Mouse (Mus musculus) regulatory T cell (primary cell): Measurements from ENCODE around the gene Aldh9a1.
"Not testable (repeated sequence)": the region's sequence is repeated elsewhere in the genome, so short reads cannot be mapped to it uniquely, and the experiment has no call there.

Experiments used
- in situ Hi-C: fragments of 300-600 bp; cut with MboI, MseI; formaldehyde crosslinking; loops from one replicate; pipeline ENCODE4 v1.15.1; 2025; ENCODE audit warnings: high pct_unique_total_duplicates

Aldh9a1 gene

DNA sequence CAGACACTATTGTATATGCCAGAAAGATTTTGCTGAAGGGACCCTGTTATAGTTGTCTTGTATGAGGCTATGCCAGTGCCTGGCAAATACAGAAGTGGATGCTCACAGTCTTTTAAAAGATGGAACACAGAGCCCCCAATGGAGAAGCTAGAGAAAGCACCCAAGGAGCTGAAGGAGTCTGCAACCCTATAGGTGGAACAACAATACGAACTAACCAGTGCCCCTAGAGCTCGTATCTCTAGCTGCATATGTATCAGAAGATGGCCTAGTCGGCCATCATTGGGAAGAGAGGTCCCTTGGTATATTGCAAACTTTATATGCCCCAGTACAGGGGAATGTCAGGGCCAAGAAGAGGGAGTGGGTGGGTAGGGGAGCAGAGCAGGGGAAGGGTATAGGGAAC is 585 bp upstream of the Aldh9a1 start:
- in situ Hi-C loops = not testable (repeated sequence)

DNA sequence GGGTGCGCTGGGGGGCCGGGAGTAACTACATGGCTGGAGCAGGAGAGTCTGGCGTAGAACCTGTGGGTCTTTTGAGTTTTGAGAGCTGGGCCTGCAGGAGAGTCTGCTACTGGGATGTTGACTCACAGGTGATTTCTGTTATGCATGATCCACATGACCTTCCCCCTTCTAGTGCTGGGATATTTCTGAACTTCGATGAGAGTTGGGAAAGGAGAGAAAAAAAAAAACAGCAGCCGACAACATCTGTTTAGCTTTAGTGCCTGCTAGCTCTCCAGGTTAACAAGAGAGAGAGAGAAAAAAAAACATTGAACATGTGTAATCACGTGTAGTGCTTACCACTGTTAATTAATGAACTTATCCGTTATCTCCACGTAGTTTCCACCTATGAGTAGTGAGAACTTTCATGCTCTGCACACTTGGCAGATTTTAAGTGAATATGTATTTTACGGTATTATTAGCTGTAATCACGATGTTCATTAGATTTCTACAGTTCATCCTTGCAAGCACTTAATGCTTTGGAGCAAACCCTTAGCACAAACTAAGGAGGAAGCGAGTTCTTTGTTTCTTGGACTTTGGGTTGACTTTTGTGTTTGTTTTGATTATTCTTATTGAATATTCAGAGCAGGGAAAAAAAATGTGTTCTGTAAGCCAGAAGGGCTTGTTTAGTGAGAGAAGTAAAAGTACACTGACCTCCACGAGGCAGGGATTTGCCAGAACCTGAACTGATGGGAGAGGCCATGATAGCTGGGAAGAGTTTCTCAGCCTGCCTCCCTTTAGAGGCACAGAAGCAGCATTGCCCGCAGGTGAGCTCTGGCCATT is 1.0 kb downstream of the Aldh9a1 start:
- in situ Hi-C loops = loop anchor here (25.0 kb wide), 1 partner anchor 964 kb away; the partner anchor contains the start of gene Tada1

DNA sequence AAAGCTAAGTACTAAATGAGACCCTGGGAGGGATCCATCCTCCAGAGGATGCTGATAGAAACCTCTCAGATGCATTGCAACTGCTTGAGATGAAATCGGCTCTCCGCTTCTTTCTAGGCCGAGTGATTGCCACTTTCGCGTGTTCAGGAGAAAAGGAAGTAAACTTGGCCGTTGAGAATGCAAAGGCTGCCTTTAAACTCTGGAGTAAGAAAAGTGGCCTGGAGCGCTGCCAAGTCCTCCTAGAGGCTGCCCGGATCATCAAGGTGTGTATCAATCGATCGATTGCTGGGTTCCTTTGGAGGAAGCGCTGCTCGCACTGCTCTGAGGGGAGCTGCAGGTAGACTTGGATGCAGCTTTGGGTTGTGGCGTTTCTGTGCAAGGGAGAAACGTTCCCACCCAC is 2.6 kb downstream of the Aldh9a1 start:
- in situ Hi-C loops = loop anchor here (25.0 kb wide), 1 partner anchor 965 kb away; the partner anchor contains the start of gene Tada1

DNA sequence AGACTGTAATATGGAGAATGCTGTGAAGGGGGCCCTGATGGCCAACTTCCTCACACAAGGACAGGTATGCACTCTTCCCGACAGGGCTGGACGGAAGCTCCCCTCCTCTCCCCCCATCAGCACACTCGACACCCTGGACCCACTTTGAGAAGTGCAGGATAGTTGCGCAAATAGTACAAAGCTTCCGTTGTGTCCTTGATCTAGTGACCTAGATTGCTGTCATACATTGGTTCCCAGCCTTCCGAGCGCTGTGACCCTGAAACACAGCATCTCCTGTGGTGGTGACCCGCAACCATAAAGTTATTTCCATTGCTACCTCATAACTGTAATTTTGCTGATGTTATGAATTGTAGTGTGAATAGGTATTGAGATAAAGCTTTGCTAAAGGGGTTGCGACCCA is 7.6 kb downstream of the Aldh9a1 start:
- in situ Hi-C loops = loop anchor here (25.0 kb wide), 1 partner anchor 970 kb away; the partner anchor contains the start of gene Tada1

DNA sequence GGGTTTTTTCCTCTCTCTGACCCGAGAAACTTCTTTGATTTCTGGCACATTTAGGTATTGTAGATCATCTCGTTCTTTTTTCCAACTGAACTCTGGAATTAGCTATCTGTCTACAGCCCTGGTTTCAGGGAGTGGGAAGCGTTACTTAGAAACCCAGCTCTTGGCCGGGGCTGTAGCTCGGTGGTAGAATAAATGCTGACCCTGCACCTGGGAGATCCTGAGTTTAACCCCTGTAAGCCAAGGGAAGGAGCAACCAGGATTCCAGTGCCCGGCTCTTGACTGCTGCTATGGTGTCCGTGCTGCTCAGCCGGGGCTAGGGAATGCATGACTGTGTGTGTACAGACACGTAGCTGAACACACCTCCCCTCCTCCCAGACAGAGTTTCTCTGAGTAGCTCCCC is 8.9 kb downstream of the Aldh9a1 start:
- in situ Hi-C loops = loop anchor here (25.0 kb wide), 1 partner anchor 971 kb away; the partner anchor contains the start of gene Tada1

DNA sequence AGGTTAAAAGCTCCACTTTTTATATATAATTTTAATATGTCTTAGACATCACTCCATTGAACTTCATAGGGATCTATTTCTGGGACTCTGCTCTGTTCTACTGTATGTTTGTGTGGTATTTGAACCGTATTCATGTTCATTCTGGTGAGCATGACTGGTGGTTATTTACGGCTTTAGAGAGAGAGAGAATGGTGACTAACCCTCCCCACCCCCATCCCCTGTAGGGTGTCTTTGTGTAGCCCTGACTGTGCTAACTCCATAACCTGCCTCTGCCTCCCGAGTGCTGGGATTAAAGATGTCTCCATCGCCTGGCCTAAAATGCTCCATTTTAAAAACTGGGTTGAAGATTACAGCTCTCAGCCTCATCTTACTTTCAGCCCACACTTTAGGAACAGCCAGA is 10.5 kb downstream of the Aldh9a1 start:
- in situ Hi-C loops = loop anchor here (25.0 kb wide), 1 partner anchor 973 kb away; the partner anchor contains the start of gene Tada1

DNA sequence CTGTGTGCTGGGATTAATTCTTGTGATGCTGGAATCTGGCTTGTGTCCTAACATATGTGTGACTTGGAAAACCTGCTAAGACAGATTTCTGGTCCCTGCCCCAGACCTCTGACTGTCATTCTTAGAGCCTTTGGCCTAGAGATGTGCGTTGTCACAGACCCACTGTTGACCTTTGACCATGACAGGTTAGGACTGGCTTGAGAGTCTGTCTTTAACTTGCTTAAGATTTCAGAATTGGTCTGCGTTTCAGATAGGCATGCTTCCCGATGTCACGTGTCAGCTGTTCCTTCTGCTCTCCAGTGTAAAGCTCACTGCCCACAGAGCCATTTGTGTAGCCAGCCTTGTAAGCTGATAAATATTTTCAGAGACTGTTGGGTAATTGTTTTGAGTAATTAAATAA is 13.0 kb downstream of the Aldh9a1 start:
- in situ Hi-C loops = loop anchor here (25.0 kb wide), 1 partner anchor 976 kb away; the partner anchor contains the start of gene Tada1

DNA sequence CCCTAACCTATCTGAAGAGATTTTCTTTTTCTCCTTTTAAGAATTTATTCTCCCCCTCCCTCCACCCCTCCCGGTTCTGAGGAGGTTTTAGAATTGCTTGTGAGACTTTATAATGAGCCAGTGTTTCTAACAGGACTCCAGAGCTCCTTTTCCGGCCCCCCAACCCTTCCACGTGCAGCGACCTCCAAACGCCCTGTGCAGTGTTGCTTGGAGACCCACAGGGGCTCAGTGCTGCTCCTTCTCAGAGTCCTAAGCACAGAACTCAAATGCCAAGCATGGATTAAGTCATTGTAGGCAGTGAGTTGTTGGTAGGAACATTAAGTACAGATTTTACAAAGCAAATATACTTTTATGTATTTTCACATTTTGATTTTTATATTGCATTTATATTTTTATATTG is 13.5 kb downstream of the Aldh9a1 start:
- in situ Hi-C loops = loop anchor here (25.0 kb wide), 1 partner anchor 976 kb away; the partner anchor contains the start of gene Tada1

DNA sequence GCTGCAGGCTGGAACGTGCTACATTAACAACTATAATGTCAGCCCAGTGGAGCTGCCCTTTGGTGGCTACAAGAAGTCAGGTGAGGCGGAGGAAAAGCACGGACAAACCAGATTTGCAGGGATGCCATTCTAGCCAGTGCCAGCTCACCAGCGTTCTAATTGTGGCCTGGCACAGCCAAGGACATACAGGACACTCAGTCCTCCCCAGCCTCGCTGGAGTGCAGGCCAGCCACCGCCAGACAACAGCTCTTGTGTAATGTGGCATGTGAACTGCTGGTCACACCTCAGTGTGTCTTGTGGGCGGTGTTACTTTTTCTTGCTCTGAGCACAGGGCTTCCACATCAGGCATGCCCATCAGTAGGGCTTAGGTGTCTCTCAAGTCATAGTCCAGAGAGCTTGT is 16.0 kb downstream of the Aldh9a1 start:
- in situ Hi-C loops = loop anchor here (25.0 kb wide), 1 partner anchor 979 kb away; the partner anchor contains the start of gene Tada1

DNA sequence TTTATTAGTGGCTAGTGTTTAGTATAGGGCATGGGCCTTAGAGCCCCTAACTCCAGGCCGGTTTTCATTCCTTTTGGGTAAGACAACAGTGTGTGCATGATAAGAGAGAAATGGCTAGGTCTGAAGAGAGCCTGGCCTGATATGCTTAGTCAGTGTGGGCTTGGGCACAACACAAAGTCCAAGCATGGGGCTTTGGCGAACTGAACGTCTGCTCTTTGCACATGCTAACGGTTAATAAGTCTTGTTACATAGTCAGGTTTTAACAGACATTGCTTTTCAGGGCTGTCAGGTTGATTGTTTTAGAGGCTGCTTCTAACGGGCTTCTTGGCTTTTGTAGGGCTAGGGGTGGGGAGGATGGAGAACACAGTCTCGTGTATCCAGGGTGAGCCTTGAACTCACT is 16.8 kb downstream of the Aldh9a1 start:
- in situ Hi-C loops = loop anchor here (25.0 kb wide), 1 partner anchor 979 kb away; the partner anchor contains the start of gene Tada1

DNA sequence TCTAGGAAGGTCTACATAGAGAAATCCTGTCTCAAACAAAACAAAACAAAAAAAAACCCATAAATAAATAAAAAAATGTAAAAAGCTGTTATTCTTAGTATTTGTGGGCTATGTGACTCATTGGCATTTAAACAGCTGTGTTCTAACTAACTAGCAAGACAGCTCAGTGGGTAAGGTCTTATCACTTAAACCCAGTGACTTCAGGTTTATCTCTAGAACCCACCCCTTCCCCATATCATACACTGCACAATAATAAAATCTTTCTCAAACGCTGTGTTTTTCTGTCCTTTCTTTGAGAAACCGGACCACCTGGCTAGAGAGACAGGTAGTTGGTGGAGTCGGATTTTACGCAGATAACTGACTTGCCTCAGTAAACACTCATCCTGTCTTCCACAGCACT is 18.2 kb downstream of the Aldh9a1 start:
- in situ Hi-C loops = loop anchor here (25.0 kb wide), 1 partner anchor 981 kb away; the partner anchor contains the start of gene Tada1

DNA sequence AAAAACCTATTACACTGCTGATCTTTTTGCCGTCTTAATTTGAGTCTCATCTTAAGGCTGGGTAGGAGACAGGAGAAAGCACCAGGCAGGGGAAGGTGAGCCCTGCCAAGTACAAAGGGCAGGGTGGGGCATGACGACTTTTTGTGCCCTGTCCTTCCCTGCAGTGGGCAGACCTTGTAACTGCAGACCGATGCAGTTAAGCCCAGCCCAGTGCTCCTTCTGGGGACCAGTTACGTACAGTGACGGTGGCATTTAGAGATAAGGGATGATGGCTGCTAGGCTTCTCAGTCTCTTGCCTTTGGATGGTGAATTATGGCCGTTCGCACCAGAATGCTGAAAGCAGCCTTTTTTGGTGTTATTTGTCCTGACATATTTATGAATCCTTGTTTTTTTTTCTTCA is 18.7 kb downstream of the Aldh9a1 start:
- in situ Hi-C loops = loop anchor here (25.0 kb wide), 1 partner anchor 981 kb away; the partner anchor contains the start of gene Tada1

DNA sequence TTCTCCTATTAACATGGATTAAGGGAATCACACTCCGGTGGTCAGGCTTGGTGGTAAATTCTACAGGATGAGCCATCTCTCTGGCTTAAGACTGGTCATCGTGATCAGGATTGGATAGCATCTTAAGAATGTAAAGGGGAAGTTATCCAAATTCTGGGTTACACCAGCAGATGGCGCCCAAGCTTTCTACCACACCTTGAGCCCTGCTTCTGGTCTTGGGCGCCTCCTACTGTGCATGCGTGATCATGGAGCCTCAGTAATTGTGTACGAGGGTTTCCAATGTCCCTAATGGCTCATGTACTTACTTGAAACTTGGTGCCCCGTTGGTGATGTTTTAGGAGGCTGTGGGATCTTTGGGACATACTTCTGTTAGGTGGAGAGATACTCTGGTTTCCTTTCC is 20.1 kb downstream of the Aldh9a1 start:
- in situ Hi-C loops = loop anchor here (25.0 kb wide), 1 partner anchor 983 kb away; the partner anchor contains the start of gene Tada1

DNA sequence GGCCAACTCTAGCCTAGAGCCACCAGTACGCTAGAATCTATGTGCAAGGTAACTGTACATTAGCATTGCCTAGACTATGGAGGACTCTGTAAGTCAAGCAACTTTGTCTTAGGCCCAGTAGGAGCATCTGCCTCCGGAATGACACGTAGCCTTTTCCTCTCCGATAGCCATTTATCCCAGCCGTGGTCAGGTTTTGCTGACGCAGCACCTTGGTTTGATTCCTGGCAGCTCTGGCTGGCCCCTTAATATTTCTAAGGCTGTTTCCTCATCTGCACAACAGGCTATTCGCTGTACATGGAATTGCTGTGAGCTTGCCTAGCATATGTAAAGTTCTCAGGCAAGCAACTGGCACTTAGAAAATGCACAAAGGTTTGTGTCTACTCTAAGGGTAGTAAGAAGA is 22.9 kb downstream of the Aldh9a1 start:
- in situ Hi-C loops = loop anchor here (25.0 kb wide), 1 partner anchor 985 kb away; the partner anchor contains the start of gene Tada1

DNA sequence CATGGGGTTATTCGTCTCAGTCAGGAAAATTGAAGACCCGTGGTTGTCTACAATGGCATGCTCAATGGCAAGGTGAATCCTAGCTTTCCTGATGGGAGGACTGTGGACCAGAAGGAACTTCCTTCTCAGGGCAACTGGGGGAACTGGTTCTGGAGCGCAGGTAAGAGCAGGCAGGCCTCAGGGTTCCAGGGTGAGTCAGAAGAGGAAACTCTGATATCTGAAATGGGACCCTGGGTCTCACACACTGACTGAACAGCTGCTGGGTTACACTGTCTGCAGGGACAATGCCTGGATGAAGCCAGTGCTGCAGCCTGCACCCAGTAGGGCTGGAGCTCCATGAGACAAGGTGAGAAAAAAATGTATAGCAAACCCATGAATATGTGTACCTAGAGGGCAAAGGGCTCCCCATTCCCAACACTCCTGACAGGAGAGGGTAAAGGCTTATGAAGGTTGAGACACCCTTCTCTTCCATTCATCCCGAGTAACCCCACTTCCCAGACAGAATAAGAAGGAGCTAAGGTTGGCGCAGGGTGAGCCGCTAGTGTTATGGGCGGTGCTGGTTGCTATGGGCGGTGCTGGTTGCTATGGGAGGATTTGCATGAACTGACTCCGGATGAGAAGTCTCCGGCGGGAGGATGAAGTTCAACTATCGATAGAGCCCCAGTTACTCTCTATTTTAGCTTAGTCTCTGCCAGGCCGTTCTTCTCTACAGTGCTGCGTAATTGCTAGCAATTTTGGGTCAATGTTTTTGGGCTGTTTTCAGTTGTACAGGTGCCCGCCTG is 24.4 kb downstream of the Aldh9a1 start:
- in situ Hi-C loops = loop anchor here (25.0 kb wide), 1 partner anchor 987 kb away; the partner anchor contains the start of gene Tada1

DNA sequence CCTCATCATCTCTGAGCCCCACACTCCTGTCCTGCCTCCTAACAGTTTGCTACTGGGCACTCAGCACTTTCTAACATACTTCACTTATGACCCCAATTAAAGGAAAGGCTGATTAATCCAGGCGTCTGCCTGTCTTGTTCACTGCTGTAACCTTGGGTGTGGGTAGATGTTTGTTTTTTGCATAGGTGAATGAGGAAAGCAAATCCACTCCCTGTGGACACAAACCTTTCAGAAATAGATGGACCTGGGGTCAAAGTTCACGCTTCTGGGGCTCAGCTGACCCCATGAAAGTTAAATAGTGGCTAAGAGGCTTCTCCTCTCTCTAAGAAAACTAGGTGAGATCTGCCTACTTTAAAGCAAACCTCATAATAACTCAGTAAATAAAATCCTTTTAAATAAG is 25.2 kb downstream of the Aldh9a1 start:
- in situ Hi-C loops = loop anchor here (25.0 kb wide), 1 partner anchor 988 kb away; the partner anchor contains the start of gene Tada1

DNA sequence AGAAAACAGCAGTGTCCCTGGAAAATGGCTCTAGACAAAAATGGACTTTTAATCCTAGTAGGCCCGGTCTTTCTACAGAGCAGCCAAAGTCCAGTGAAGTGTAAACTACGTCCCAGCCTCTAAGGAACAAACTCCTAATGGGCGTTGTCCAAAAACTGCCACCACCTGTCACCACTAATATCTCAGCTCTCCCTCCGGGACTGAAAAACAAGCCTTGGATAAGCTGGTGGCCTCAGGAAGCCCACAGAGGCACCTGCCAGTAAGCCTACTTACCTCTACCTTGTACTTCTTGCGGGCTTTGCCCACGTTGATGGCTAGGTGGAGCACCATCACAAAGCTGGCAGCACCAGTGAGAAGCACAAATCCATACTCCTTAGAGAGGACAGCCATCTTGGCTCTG is 28.2 kb downstream of the Aldh9a1 start:
- in situ Hi-C loops = no loop called here

DNA sequence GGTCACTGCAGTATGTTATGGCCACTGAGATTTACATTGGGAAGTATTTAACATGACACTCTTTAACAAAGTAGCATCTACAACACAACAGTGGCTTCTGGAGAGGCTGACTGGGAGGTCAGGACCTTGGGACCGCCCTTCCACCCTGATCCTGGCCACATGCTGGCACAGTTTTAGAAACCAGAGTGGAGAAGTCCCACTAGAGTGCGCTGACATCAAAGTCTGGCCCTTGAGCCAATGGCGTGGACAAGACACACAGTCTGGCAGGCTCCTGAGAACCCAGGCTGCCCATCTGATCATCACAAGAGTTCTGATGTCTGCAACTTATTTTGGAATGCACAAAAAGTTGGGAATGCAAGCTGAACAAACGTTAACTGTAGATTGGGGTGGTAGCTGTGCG is 30.0 kb downstream of the Aldh9a1 start:
- in situ Hi-C loops = no loop called here

DNA sequence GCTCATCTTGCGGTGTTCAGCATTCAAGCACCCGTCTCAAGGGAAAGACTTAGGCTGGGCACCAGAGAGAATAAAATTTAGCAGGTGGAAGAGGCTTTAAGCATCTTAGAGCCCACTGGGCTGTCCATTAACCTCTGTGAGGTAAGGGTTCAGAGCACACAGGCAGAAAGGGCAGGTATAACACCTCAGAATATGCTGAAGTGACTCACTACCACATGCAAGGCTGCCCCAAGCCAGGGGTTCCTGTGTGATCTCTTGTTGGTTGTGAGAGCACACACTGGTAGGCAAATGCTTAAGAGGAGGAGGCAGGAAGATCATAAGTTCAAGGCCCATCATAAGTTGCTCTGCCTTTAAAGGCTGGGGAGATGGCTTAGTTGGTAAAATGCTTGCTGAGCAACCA is 30.4 kb downstream of the Aldh9a1 start:
- in situ Hi-C loops = no loop called here

DNA sequence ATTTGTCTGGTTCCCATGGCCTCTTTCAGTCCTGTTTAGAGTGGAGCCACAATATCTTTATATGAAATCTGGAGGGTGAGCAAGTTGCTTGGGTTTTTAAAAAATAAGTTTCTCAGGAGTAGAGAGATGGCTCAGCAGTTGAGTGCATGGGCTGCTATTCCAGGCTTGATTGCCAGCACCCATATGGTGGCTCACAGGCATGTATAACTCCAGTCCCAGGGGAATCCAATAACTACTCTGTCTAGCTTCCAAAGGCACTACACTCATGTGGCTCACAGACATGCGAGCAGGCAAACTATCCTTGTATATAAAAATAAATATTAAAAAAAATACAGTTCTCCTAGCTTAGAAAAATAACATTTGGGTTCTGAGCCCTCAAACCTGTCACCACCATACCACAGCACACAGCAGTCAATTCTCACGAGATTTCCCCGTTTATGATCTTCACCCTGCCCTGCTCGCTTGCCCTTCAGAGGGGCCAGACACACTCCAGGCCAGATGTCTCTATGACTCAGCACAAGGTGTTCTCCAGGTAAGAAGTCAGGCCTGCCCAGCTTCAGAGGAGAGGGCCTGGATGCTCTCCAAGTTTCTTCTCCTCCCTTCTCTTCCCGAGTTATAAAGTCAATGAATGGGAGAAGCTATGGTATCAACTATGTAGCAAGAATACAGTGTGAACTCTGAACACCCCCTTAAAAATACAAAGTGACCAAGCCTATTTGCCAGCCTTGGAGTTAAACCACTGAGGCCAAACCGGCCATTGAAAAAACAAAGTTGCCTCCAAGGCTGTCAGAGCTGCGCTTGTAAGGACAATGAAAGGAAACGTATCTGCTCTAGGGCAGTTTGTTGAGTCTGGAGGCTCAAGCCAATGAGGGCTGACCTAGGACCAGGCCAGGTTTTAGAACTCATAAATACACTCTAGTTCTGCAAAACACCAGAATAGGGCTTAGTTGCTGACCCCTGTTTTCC is 31.5 kb downstream of the Aldh9a1 start:
- in situ Hi-C loops = no loop called here

DNA sequence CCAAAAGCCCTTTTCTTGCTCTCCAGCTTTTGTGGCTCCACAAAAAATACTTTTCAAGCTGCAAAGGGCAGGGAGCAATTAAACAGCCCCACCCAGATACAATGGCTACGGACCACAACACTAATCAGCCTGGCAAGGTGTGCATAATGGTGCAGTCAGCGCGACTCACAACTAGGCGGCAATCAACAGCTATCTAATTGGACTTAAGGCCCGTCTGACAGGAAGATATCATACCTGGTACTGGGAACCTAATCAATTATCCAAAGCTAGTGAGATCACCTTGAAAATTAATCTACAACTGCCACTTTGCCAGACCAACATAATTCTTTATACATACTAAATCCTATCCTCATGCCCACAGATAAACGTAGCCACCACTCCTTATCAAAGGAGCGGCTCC is 32.5 kb downstream of the Aldh9a1 start:
- in situ Hi-C loops = no loop called here
